Mouse (Mus musculus) spleen, adult 10 weeks (tissue): ENCODE results near the gene Reps1. TPM values are rescaled to one million over a fixed set of nuclear protein-coding genes. Genes with fewer than 3 reads are reported as not detected.

Source experiments
- polyA plus RNA-seq: library from polyadenylated mRNA; stranded (reverse); fragments of 350-450 nt; fragmentation: Illumina TruSeq; extraction: RNeasy Lipid Tissue Mini Kit (QIAGEN cat#74804); gene quantifications from one replicate; pipeline ENCODE4 v1.2.3, GENCODE M21; 2015; ENCODE audit warnings: low replicate concordance; ENCODE audit not compliant: insufficient read depth

Gene Reps1
- 51.6 TPM for polyA plus RNA-seq

GRCm38 (mm10) chr10:18055696-18056390 is at the start of gene Reps1:
Reps1 (plus strand) TSS chr10:18055861.

GRCm38 (mm10) chr10:18022741-18023347 is 32.8 kb upstream of the Reps1 start, which contains the start of gene Abracl:
Abracl (minus strand) TSS chr10:18023288.

Other genes starting within 250 kb of the Reps1 start
- 79.8 TPM for gene Heca, start 107.8 kb upstream of the Reps1 start, polyA plus RNA-seq
- 244 TPM for gene Abracl, start 32.6 kb upstream of the Reps1 start, polyA plus RNA-seq
- gene Ect2l, start 155.0 kb downstream of the Reps1 start, polyA plus RNA-seq, result not detected
- gene Ccdc28a, start 179.1 kb downstream of the Reps1 start, polyA plus RNA-seq, result 11.5 TPM